Mouse (Mus musculus) ES-E14 (cell line): ENCODE measurements around the gene Sel1l3. TPM values are rescaled to one million over a fixed set of nuclear protein-coding genes. Genes with fewer than 3 reads are reported as not detected.

Experiments used
- DNase-seq: peaks from one replicate; pipeline ENCODE4 v3.0.0-alpha.2; 2013; ENCODE audit warnings: low read depth, low spot score
- H3K27ac ChIP-seq: 2 replicates; pipeline ENCODE4 v1.5.1; 2012; ENCODE audit warnings: low read depth, mild to moderate bottlenecking, low read length, moderate library complexity, mixed read lengths; ENCODE audit not compliant: poor library complexity, insufficient read depth, severe bottlenecking
- H3K36me3 ChIP-seq: 2 replicates; pipeline ENCODE4 v1.6.1; 2012; ENCODE audit warnings: mild to moderate bottlenecking, low read length, moderate library complexity, mixed read lengths; ENCODE audit not compliant: control insufficient read depth, poor library complexity, insufficient read depth, severe bottlenecking
- H3K4me1 ChIP-seq, 2 experiments: fragments of 150-350 bp in 1 of 2; sonication (generic) in 1 of 2; 2 replicates each; pipeline ENCODE4 v1.6.1; 2012; ENCODE audit warnings: low read length in 2 of 2, mild to moderate bottlenecking in 1 of 2, mixed read lengths in 1 of 2; ENCODE audit not compliant: control insufficient read depth in 2 of 2, insufficient read depth in 2 of 2, poor library complexity in 1 of 2
- H3K4me3 ChIP-seq, 2 experiments: fragments of 150-350 bp in 1 of 2; sonication (generic) in 1 of 2; 2 replicates each; pipeline ENCODE4 v1.5.1; 2012; ENCODE audit warnings: low read length in 2 of 2, low read depth in 1 of 2, mild to moderate bottlenecking in 1 of 2, mixed read lengths in 1 of 2; ENCODE audit not compliant: insufficient read depth in 1 of 2, poor library complexity in 1 of 2, severe bottlenecking in 1 of 2
- H3K9ac ChIP-seq: 2 replicates; pipeline ENCODE4 v1.6.1; 2012; ENCODE audit warnings: low read depth, mild to moderate bottlenecking, low read length, mixed read lengths; ENCODE audit not compliant: poor library complexity, insufficient read depth, severe bottlenecking
- H3K9me3 ChIP-seq: fragments of 150-350 bp; sonication (generic); 2 replicates; pipeline ENCODE4 v1.6.1; 2012; ENCODE audit warnings: low read depth, mild to moderate bottlenecking, low read length; ENCODE audit not compliant: control insufficient read depth, insufficient read depth
- CHD2 ChIP-seq: IDR thresholded peaks from 2 replicates; pipeline ENCODE4 v1.6.1; 2014; ENCODE audit warnings: mild to moderate bottlenecking, low read depth, low read length, inconsistent platforms
- HCFC1 ChIP-seq: IDR thresholded peaks from 2 replicates; pipeline ENCODE4 v1.6.1; 2012; ENCODE audit warnings: low read length, inconsistent platforms, borderline replicate concordance; ENCODE audit not compliant: insufficient read depth
- MAFK ChIP-seq: IDR thresholded peaks from 2 replicates; pipeline ENCODE4 v1.6.1; 2014; ENCODE audit warnings: mild to moderate bottlenecking, low read depth, low read length, inconsistent platforms; ENCODE audit not compliant: insufficient read depth
- ZC3H11A ChIP-seq: IDR thresholded peaks from 2 replicates; pipeline ENCODE4 v1.6.1; 2012; ENCODE audit warnings: low read depth, mild to moderate bottlenecking, inconsistent platforms, low read length, borderline replicate concordance
- ZNF384 ChIP-seq: IDR thresholded peaks from 2 replicates; pipeline ENCODE4 v1.6.1; 2012; ENCODE audit warnings: low read depth, low read length, inconsistent platforms
- in situ Hi-C, 2 experiments: fragments of 600-800 bp; cut with MboI; formaldehyde crosslinking; loops; one replicate each; pipeline ENCODE4 v1.15.1; 2025; ENCODE audit warnings: low sequenced_read_pairs in 2 of 2, inconsistent platforms in 1 of 2; ENCODE audit not compliant: unreplicated experiment in 2 of 2
- total RNA-seq: library from RNA; depleted of rRNA; stranded (reverse); fragments of 300-350 nt; gene quantifications from 2 replicates; pipeline ENCODE4 v1.2.3, GENCODE M21; 2012

Gene Sel1l3
- total RNA-seq, 1 experiment: 1.3 TPM

DNA sequence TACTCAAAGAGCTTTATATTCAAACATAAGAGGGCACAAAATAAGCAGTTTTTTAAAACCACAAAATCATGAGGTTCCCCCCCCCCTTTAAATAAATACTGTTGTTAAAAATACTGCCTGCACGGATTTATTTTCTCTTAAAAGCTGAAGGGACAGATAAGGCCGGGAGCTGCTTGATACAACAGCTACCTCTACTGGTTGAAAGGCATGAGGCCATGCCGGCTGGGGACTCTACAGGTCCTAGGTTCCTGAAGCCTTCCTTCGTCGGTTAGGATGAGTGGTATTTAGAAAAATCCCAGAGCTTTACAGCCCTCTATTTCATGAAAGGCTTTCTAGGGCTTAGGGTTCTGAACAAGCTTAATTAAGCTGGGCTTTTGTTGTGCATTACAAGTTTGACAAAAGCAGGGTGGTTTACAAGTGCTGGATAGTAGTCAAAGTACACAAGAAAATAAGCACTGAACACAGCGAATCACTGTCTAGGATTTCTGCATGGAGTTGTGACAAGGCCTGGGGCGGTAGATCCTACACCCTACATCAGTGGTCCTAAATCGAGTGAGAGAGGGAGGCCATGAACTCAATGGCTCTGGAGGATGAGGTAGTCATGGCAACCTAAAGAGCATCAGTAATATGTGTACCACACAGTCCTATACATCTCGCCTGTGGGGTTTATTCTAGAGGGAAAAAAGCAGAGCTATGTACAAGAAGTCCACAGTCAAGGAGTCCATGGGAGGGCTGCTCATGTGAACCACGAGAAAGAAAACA lies 90.0 kb downstream of the Sel1l3 start:
- no peak overlapping the region for H3K27ac ChIP-seq
- TF ChIP-seq CHD2: no peak
- no peak for TF ChIP-seq HCFC1
- no peak for TF ChIP-seq ZC3H11A
- no peak for TF ChIP-seq MAFK
- TF ChIP-seq ZNF384: no peak
- H3K9me3 ChIP-seq: no peaks in the 10 kb centered on the region
- DNase-seq: no peak
- no peaks in the 10 kb centered on the region for H3K36me3 ChIP-seq
- H3K4me3 ChIP-seq: no peak overlapping the region
- no peaks in the 10 kb centered on the region for H3K4me1 ChIP-seq
- in situ Hi-C loops: no loop called here
- H3K9ac ChIP-seq: no peak overlapping the region

- Histone ChIP-seq H3K9me3 (no peaks in the 10 kb centered on the region), H3K4me1 (no peaks in the 10 kb centered on the region), H3K27ac (no peak overlapping the region), H3K4me3 (no peak overlapping the region), H3K36me3 (no peaks in the 10 kb centered on the region), H3K9ac (no peak overlapping the region)
- TF ChIP-seq CHD2 (no peak), MAFK (no peak), ZC3H11A (no peak), ZNF384 (no peak), HCFC1 (no peak)
- in situ Hi-C loops: no loop called here
- DNase-seq: no peak
Observed at GRCm38 (mm10) chr5:53119689-53120088, 94.0 kb downstream of the Sel1l3 start.

DNA sequence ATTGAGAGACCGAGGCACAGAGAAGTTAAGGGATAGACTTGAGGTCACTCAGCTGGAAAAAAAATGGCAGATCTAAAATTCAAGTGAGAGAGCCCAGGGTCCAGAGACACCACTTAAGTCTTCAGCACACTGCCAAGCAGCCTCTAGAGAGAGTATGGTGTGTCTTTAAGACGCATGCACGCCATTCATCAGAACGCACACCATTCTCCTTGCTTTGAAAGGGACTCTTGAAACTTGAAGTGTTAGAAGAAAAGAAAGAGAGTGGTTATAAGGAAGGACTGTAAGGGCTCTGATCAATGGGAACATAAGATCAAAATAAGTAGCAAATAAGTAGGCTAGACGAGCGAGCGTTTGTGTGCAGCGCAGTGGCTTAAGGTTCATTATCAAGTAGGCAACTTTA lies 95.5 kb downstream of the Sel1l3 start:
- Histone ChIP-seq H3K9ac (no peak overlapping the region), H3K27ac (no peak overlapping the region), H3K9me3 (no peaks in the 10 kb centered on the region), H3K4me3 (no peak overlapping the region), H3K4me1 (no peaks in the 10 kb centered on the region), H3K36me3 (no peaks in the 10 kb centered on the region)
- in situ Hi-C loops: no loop called here
- no peak for TF ChIP-seq HCFC1
- no peak for TF ChIP-seq ZNF384
- no peak for TF ChIP-seq CHD2
- no peak for TF ChIP-seq ZC3H11A
- TF ChIP-seq MAFK: no peak
- no peak for DNase-seq

DNA sequence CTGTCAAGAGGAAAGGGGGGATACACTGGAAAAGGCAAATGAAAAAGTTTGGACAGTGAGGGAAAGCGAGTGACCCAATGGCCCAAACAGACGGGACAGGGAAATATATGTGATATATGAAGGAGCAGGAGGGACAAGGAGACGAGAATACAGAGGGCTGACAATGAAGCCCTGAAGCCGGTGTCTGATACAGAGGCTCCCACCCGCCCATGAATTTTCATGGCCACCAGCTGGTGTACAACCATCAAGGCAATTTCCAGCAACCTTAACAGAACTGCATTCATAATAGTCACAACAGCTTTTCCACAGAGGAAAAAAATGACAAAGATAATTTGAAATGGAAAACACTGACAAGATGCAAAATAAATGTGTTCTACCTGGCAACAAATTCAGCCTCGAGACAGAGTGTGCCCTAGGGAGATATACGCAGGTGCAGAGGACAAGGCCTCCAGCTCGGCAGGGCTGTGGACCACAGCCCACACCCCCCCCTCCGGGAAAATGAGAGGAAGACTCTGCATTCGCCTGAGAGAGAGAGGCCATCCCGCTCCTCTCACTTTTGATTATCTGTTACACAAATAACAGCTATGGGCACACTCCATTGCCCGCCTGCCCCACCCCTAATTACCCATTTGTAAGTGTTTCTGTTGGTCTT lies 99.0 kb downstream of the Sel1l3 start:
- in situ Hi-C loops: no loop called here
- TF ChIP-seq CHD2: no peak
- no peak for TF ChIP-seq MAFK
- TF ChIP-seq HCFC1: no peak
- Histone ChIP-seq H3K9ac (no peak overlapping the region), H3K4me1 (peaks cover 0 to 3% of the 10 kb centered on the region in 2 experiments; a peak in 1 of 4 replicates), H3K9me3 (no peaks in the 10 kb centered on the region), H3K27ac (no peak overlapping the region), H3K36me3 (no peaks in the 10 kb centered on the region), H3K4me3 (no peak overlapping the region)
- DNase-seq: no peak
